Mouse (Mus musculus): ENCODE measurements at regions not wholly inside any gene's neighbourhood (a gene's known extent, or its start where the extent isn't known, plus 50 kb on each side); places are given as distances from the start of the nearest gene placed in this dataset.

GRCm38 (mm10) chr1:57076696-57077095, 98.2 kb upstream of the Satb2 start:
- no peak overlapping the region for H3K4me3 ChIP-seq (ENCODE audit: control insufficient read depth in 1 of 2, insufficient read depth in 1 of 2, low read depth in 2 of 2, low read length in 2 of 2)
- no peak overlapping the region for H3K9ac ChIP-seq (ENCODE audit: control insufficient read depth, low read depth, low read length, poor library complexity, severe bottlenecking)
- no peaks in the 10 kb centered on the region for H3K36me3 ChIP-seq (ENCODE audit: control insufficient read depth in 1 of 2, insufficient read depth in 2 of 2, low read length in 2 of 2)
- no peak for TF ChIP-seq HCFC1 (IDR thresholded peaks at IDR 0.05; ENCODE audit: low read depth, low read length)
- TF ChIP-seq MXI1 (IDR thresholded peaks at IDR 0.05; ENCODE audit: low read depth, low read length) = no peak
- no peak for TF ChIP-seq RAD21 (IDR thresholded peaks at IDR 0.05; ENCODE audit: low read depth, low read length)
- TF ChIP-seq MAX (IDR thresholded peaks at IDR 0.05; ENCODE audit: low read length) = no peak
- no peak for TF ChIP-seq CHD1 (IDR thresholded peaks at IDR 0.05; ENCODE audit: low read depth, low read length)
- TF ChIP-seq TAL1 (IDR thresholded peaks at IDR 0.05; ENCODE audit: low read length) = no peak
- TF ChIP-seq USF2 (IDR thresholded peaks at IDR 0.05; ENCODE audit: borderline replicate concordance in 1 of 2, insufficient read depth in 1 of 2, low read depth in 1 of 2, low read length in 2 of 2) = no peak
- no peak for TF ChIP-seq SMC3 (IDR thresholded peaks at IDR 0.05; ENCODE audit: low read depth, low read length)
- TF ChIP-seq RCOR1 (IDR thresholded peaks at IDR 0.05; ENCODE audit: low read depth, low read length) = no peak
- no peaks in the 10 kb centered on the region for H3K79me2 ChIP-seq (ENCODE audit: control insufficient read depth, insufficient read depth, low read length, poor library complexity)
- no peak overlapping the region for H3K27ac ChIP-seq (ENCODE audit: control insufficient read depth, low read depth, low read length)
- no peak for DNase-seq (ENCODE audit: low read depth, low spot score)
- H3K4me1 ChIP-seq (ENCODE audit: control insufficient read depth in 1 of 2, insufficient read depth in 2 of 2, low read length in 2 of 2) = no peaks in the 10 kb centered on the region
- no peaks in the 10 kb centered on the region for H3K9me3 ChIP-seq (replicated peaks; ENCODE audit: insufficient read depth, low read length)
- no peaks in the 10 kb centered on the region for H3K27me3 ChIP-seq (ENCODE audit: control insufficient read depth in 1 of 2, insufficient read depth in 2 of 2, low read length in 2 of 2)

GRCm38 (mm10) chr1:57080306-57080705, 101.9 kb upstream of the Satb2 start:
- H3K9ac ChIP-seq (ENCODE audit: control insufficient read depth, low read depth, low read length, poor library complexity, severe bottlenecking) = no peak overlapping the region
- H3K79me2 ChIP-seq (ENCODE audit: control insufficient read depth, insufficient read depth, low read length, poor library complexity) = no peaks in the 10 kb centered on the region
- H3K36me3 ChIP-seq (ENCODE audit: control insufficient read depth in 1 of 2, insufficient read depth in 2 of 2, low read length in 2 of 2) = no peaks in the 10 kb centered on the region
- no peak for DNase-seq (ENCODE audit: low read depth, low spot score)
- TF ChIP-seq SIN3A (IDR thresholded peaks at IDR 0.05; ENCODE audit: low read length) = no peak
- TF ChIP-seq NELFE (IDR thresholded peaks at IDR 0.05; ENCODE audit: low read depth, low read length) = no peak
- TF ChIP-seq TAL1 (IDR thresholded peaks at IDR 0.05; ENCODE audit: low read length) = no peak
- TF ChIP-seq ZKSCAN1 (IDR thresholded peaks at IDR 0.05; ENCODE audit: low read depth, low read length) = no peak
- no peak for TF ChIP-seq TCF12 (IDR thresholded peaks at IDR 0.05; ENCODE audit: low read depth, low read length)
- no peak for TF ChIP-seq HCFC1 (IDR thresholded peaks at IDR 0.05; ENCODE audit: low read depth, low read length)
- TF ChIP-seq NRF1 (IDR thresholded peaks at IDR 0.05; ENCODE audit: insufficient read depth, low read depth, low read length, poor library complexity, severe bottlenecking) = no peak
- TF ChIP-seq TBP (IDR thresholded peaks at IDR 0.05; ENCODE audit: low read depth, low read length) = no peak
- TF ChIP-seq ZC3H11A (IDR thresholded peaks at IDR 0.05; ENCODE audit: low read depth, low read length) = no peak
- TF ChIP-seq ZNF384 (IDR thresholded peaks at IDR 0.05; ENCODE audit: low read depth, low read length) = no peak
- no peak for TF ChIP-seq EP300 (IDR thresholded peaks at IDR 0.05; ENCODE audit: low read depth in 1 of 2, low read length in 2 of 2)
- no peak for TF ChIP-seq ETS1 (IDR thresholded peaks at IDR 0.05; ENCODE audit: low read depth, low read length)
- TF ChIP-seq MAFK (IDR thresholded peaks at IDR 0.05; ENCODE audit: borderline replicate concordance, low read depth, low read length) = no peak
- TF ChIP-seq ZMIZ1 (IDR thresholded peaks at IDR 0.05; ENCODE audit: low read depth, low read length) = no peak
- no peak for TF ChIP-seq MYC (IDR thresholded peaks at IDR 0.05; ENCODE audit: low read depth, low read length)
- TF ChIP-seq CTCF (IDR thresholded peaks at IDR 0.05 in 2 of 3, conservative IDR thresholded peaks at IDR 0.05 in 1 of 3; ENCODE audit: control insufficient read depth in 1 of 3, insufficient read depth in 1 of 3, low read depth in 2 of 3, low read length in 3 of 3, poor library complexity in 1 of 3, severe bottlenecking in 1 of 3) = no peak
- no peak for TF ChIP-seq SMC3 (IDR thresholded peaks at IDR 0.05; ENCODE audit: low read depth, low read length)
- no peak for TF ChIP-seq MAZ (IDR thresholded peaks at IDR 0.05; ENCODE audit: low read depth, low read length)
- TF ChIP-seq POLR2AphosphoS2 (IDR thresholded peaks at IDR 0.05; ENCODE audit: low read length) = no peak
- H3K9me3 ChIP-seq (replicated peaks; ENCODE audit: insufficient read depth, low read length) = no peaks in the 10 kb centered on the region
- H3K27me3 ChIP-seq (ENCODE audit: control insufficient read depth in 1 of 2, insufficient read depth in 2 of 2, low read length in 2 of 2) = no peaks in the 10 kb centered on the region
- no peak overlapping the region for H3K4me3 ChIP-seq (ENCODE audit: control insufficient read depth in 1 of 2, insufficient read depth in 1 of 2, low read depth in 2 of 2, low read length in 2 of 2)
- no peaks in the 10 kb centered on the region for H3K4me1 ChIP-seq (ENCODE audit: control insufficient read depth in 1 of 2, insufficient read depth in 2 of 2, low read length in 2 of 2)
- H3K27ac ChIP-seq (ENCODE audit: control insufficient read depth, low read depth, low read length) = no peak overlapping the region
